Mouse (Mus musculus) limb, embryonic 11.5 days (tissue): ENCODE data around the gene 4930558K02Rik. TPM values are rescaled to one million over a fixed set of nuclear protein-coding genes. Genes with fewer than 3 reads are reported as not detected.

Experiments used
- ATAC-seq: fragments of 200-750 bp; cut with Nextera tagmentation; 2 replicates; pipeline ENCODE4 v1.8.0; 2017; ENCODE audit warnings: low read depth; ENCODE audit not compliant: insufficient number of reproducible peaks, low FRiP score, low TSS enrichment
- DNase-seq: peaks from one replicate; pipeline ENCODE4 v3.0.0-alpha.2; 2015; ENCODE audit warnings: low spot score
- H3K27ac ChIP-seq: fragments of 300-500 bp; sonication (generic); replicated peaks from 2 replicates; pipeline ENCODE4 v1.5.1; 2014; ENCODE audit warnings: low read depth, mild to moderate bottlenecking, low read length
- H3K27me3 ChIP-seq: fragments of 300-500 bp; sonication (generic); 2 replicates; pipeline ENCODE4 v1.6.1; 2014; ENCODE audit warnings: mild to moderate bottlenecking, low read length, mixed read lengths; ENCODE audit not compliant: control insufficient read depth, insufficient read depth
- H3K36me3 ChIP-seq: fragments of 300-500 bp; sonication (generic); 2 replicates; pipeline ENCODE4 v1.6.1; 2014; ENCODE audit warnings: mild to moderate bottlenecking, low read length, moderate library complexity, mixed read lengths; ENCODE audit not compliant: control insufficient read depth, insufficient read depth
- H3K4me1 ChIP-seq: fragments of 300-500 bp; sonication (generic); 2 replicates; pipeline ENCODE4 v1.6.1; 2014; ENCODE audit warnings: low read length, mixed read lengths; ENCODE audit not compliant: control insufficient read depth, insufficient read depth
- H3K4me2 ChIP-seq: fragments of 300-500 bp; sonication (generic); 2 replicates; pipeline ENCODE4 v1.6.1; 2014; ENCODE audit warnings: low read depth, mild to moderate bottlenecking, moderate library complexity; ENCODE audit not compliant: severe bottlenecking
- H3K4me3 ChIP-seq: fragments of 300-500 bp; sonication (generic); 2 replicates; pipeline ENCODE4 v1.5.1; 2014; ENCODE audit warnings: low read depth, low read length
- H3K9ac ChIP-seq: fragments of 300-500 bp; sonication (generic); 2 replicates; pipeline ENCODE4 v1.6.1; 2014; ENCODE audit warnings: mild to moderate bottlenecking, low read length
- H3K9me3 ChIP-seq: fragments of 300-500 bp; sonication (generic); 2 replicates; pipeline ENCODE4 v1.6.1; 2016; ENCODE audit warnings: low read length; ENCODE audit not compliant: control insufficient read depth
- WGBS: fragments of 180-500 bp; shearing (Covaris S2); extraction: QIAGEN DNeasy Blood & Tissue Kit; methylation state at CpG from one replicate; pipeline ENCODE4 v1.1.7; 2014; 5-methylcytosine and 5-hydroxymethylcytosine counted together
- polyA plus RNA-seq: library from polyadenylated mRNA; unstranded; fragments of >200 nt; fragmentation: Nextera tagmentation; extraction: Ambion mirVana; gene quantifications from 2 replicates; pipeline ENCODE4 v1.2.1, GENCODE M21; 2014

Gene 4930558K02Rik
- polyA plus RNA-seq, 1 experiment from 2014 or later: not detected

- H3K27me3 ChIP-seq: no peaks in the 10 kb centered on the region
- WGBS: 56% methylated on average over 14 of the region's 14 CpGs
- no peaks in the 10 kb centered on the region for H3K9me3 ChIP-seq
- H3K9ac ChIP-seq: peak overlapping the region; percentile 52
- no peaks in the 10 kb centered on the region for H3K36me3 ChIP-seq
- peaks cover 58% of the 10 kb centered on the region for H3K4me1 ChIP-seq
- H3K27ac ChIP-seq: peak overlapping the region; percentile 90
- DNase-seq (peak; percentile 50), ATAC-seq (no peak)
- no peak overlapping the region for H3K4me3 ChIP-seq
- H3K4me2 ChIP-seq: no peak overlapping the region
Observed at GRCm38 (mm10) chr1:162003729-162004517, 24.5 kb upstream of the 4930558K02Rik start.

GRCm38 (mm10) chr1:162001328-162001727 lies 21.9 kb upstream of the 4930558K02Rik start:
- ATAC-seq: 0 out of 2 replicates have a peak, but pooled peaks have one; percentile 19
- H3K27ac ChIP-seq: peak overlapping the region; percentile 98
- H3K4me1 ChIP-seq: peaks cover 34% of the 10 kb centered on the region
- no peaks in the 10 kb centered on the region for H3K36me3 ChIP-seq
- peak; percentile 54 for DNase-seq
- no peak overlapping the region for H3K4me3 ChIP-seq
- no peaks in the 10 kb centered on the region for H3K27me3 ChIP-seq
- no peak overlapping the region for H3K4me2 ChIP-seq
- 40% methylated on average over 8 of the region's 8 CpGs for WGBS
- peak overlapping the region; percentile 43; the same call in 1 of the 2 replicates for H3K9ac ChIP-seq
- no peaks in the 10 kb centered on the region for H3K9me3 ChIP-seq

GRCm38 (mm10) chr1:161999882-162000371 lies 20.5 kb upstream of the 4930558K02Rik start:
- Histone ChIP-seq H3K27ac (peak overlapping the region; percentile 98), H3K4me3 (no peak overlapping the region), H3K9ac (peak overlapping the region; percentile 23), H3K9me3 (no peaks in the 10 kb centered on the region), H3K4me1 (peaks cover 26% of the 10 kb centered on the region), H3K27me3 (no peaks in the 10 kb centered on the region), H3K36me3 (no peaks in the 10 kb centered on the region), H3K4me2 (no peak overlapping the region)
- DNase-seq (peak; percentile 80), ATAC-seq (peak; percentile 80)
- 5% methylated on average over 4 of the region's 4 CpGs for WGBS

- Histone ChIP-seq H3K27ac (peak overlapping the region; percentile 98), H3K9me3 (no peaks in the 10 kb centered on the region), H3K4me1 (peaks cover 22% of the 10 kb centered on the region), H3K4me3 (no peak overlapping the region), H3K9ac (peak overlapping the region; percentile 2), H3K27me3 (no peaks in the 10 kb centered on the region), H3K4me2 (no peak overlapping the region), H3K36me3 (no peaks in the 10 kb centered on the region)
- ATAC-seq (no peak), DNase-seq (peak; percentile 36)
- WGBS: 34% methylated on average over 5 of the region's 5 CpGs
Observed at GRCm38 (mm10) chr1:161999338-161999737, 19.9 kb upstream of the 4930558K02Rik start.

GRCm38 (mm10) chr1:161998781-161999180 lies 19.3 kb upstream of the 4930558K02Rik start:
- ATAC-seq (no peak), DNase-seq (no peak)
- no peak overlapping the region for H3K9ac ChIP-seq
- H3K4me2 ChIP-seq: no peak overlapping the region
- 68% methylated on average over 4 of the region's 4 CpGs for WGBS
- no peaks in the 10 kb centered on the region for H3K27me3 ChIP-seq
- H3K4me1 ChIP-seq: peaks cover 17% of the 10 kb centered on the region
- H3K4me3 ChIP-seq: no peak overlapping the region
- H3K9me3 ChIP-seq: no peaks in the 10 kb centered on the region
- no peaks in the 10 kb centered on the region for H3K36me3 ChIP-seq
- peak overlapping the region; percentile 98 for H3K27ac ChIP-seq

- Histone ChIP-seq H3K36me3 (no peaks in the 10 kb centered on the region), H3K4me1 (peaks cover 15% of the 10 kb centered on the region), H3K9ac (no peak overlapping the region), H3K27me3 (no peaks in the 10 kb centered on the region), H3K27ac (no peak overlapping the region), H3K4me3 (no peak overlapping the region), H3K9me3 (no peaks in the 10 kb centered on the region), H3K4me2 (no peak overlapping the region)
- DNase-seq: no peak
- no peak for ATAC-seq
- WGBS: 87% methylated on average over 7 of the region's 7 CpGs
Observed at GRCm38 (mm10) chr1:161992389-161992788, 13.0 kb upstream of the 4930558K02Rik start.

GRCm38 (mm10) chr1:161991846-161992245 lies 12.4 kb upstream of the 4930558K02Rik start:
- Histone ChIP-seq H3K4me1 (peaks cover 15% of the 10 kb centered on the region), H3K27ac (peak overlapping the region; percentile 71; the same call in 1 of the 2 replicates), H3K9me3 (no peaks in the 10 kb centered on the region), H3K27me3 (no peaks in the 10 kb centered on the region), H3K4me3 (no peak overlapping the region), H3K9ac (no peak overlapping the region), H3K4me2 (no peak overlapping the region; the same call in 1 of the 2 replicates), H3K36me3 (no peaks in the 10 kb centered on the region)
- ATAC-seq (no peak), DNase-seq (no peak)
- WGBS: 89% methylated on average over 11 of the region's 11 CpGs

- 18% methylated on average over 10 of the region's 10 CpGs for WGBS
- Histone ChIP-seq H3K27ac (peak overlapping the region; percentile 87), H3K27me3 (no peaks in the 10 kb centered on the region), H3K4me2 (no peak overlapping the region), H3K4me1 (peaks cover 15% of the 10 kb centered on the region), H3K9me3 (no peaks in the 10 kb centered on the region), H3K4me3 (no peak overlapping the region), H3K9ac (no peak overlapping the region), H3K36me3 (no peaks in the 10 kb centered on the region)
- DNase-seq (peak; percentile 50), ATAC-seq (peak; percentile 73; the same call in 1 of the 2 replicates)
Observed at GRCm38 (mm10) chr1:161990684-161991578, 11.5 kb upstream of the 4930558K02Rik start.
